Mouse (Mus musculus) urinary bladder, adult 2 months (tissue): ENCODE data around the gene Sall1. TPM values are rescaled to one million over a fixed set of nuclear protein-coding genes. Genes with fewer than 3 reads are reported as not detected.

Experiments
- DNase-seq: peaks from one replicate; pipeline ENCODE4 v3.0.0; 2022; ENCODE audit warnings: low spot score
- polyA plus RNA-seq: library from polyadenylated mRNA; depleted of rRNA; stranded (reverse); fragments of >200 nt; gene quantifications from 2 replicates; pipeline ENCODE4 v1.2.3, GENCODE M21; 2012

Sall1 gene
- polyA plus RNA-seq, 1 experiment, result 0.03 TPM

- DNase-seq, result no peak
These were observed 5.0 kb downstream of the Sall1 start for GRCm38 (mm10) chr8:89038920-89039319.

DNA sequence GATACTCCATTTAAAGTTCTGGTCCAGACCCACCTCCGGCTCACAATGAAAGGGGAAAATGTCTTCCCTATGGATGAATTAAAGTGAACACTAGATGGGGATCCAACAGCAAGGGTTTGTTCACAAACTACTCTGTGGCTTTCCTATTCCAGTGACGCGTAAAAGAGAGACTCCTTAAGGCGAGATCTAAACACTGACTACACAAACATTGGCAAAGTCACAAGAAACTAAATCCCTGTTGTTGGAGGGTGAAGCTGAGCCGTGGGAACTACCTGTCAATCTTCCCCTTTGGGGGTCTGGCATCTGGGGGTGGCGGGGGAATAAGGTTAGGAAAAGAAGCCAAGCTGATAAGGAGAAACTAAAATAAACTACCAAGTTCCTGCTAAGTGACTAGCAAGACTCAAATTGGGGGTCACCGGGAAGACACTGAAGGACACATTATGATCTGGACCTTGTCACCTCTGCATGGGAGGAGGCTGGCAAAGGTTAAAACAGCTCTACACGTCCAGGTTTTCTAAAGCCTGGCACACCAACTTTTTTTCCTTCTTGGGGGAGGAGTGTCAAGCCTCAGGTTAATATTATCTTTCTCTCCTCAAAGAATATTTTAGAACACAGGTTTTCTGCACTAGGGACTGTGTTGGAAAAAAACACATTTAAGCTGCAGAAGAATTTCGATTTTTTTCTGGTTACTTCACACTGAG is 6.3 kb downstream of the Sall1 start:
- DNase-seq, result no peak

DNA sequence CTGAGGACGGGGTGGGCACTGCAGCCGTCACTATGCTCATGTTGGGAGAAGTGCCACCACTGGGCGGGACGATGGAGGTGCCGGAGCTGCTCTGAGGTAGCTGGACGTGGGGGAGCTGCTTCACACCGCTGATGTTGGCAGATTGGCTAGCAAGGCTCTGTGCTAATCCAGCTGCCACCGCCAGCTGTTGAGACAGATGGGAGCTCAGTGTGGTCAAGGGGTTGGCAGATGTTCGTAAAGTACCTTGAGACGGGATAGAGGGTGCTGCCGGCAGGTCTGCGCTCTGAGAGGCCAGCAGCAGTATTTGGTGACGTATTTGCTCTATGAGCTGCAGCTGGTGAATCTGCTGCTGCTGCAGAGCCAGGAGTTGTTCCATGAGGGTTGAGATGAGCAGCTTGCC is 11.6 kb downstream of the Sall1 start:
- DNase-seq, result no peak

GRCm38 (mm10) chr8:89028156-89028555 is 15.8 kb downstream of the Sall1 start:
- DNase-seq, result no peak

GRCm38 (mm10) chr8:89026139-89026520 is 17.8 kb downstream of the Sall1 start:
- no peak for DNase-seq

GRCm38 (mm10) chr8:89025281-89026138 is 18.5 kb downstream of the Sall1 start:
- no peak for DNase-seq

DNA sequence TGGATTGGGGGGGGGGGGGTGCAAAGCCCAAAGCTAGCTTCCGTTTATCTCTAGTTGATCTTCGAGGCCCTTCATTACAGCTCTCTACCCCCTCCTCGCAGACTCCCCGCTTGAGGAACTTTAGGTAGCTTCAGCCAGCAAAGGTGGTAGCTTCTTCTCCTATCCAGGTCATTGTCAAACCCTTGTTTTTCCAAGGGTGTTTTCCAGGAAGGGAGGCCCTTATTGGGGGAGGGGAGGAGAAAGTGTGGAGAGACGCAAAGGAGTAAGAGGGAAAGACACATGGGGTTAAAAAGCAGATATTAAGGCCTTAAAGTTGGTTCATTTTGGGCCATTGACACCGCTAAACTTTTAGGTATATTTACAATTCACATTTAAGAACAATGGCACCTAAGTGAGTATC is 19.2 kb downstream of the Sall1 start:
- DNase-seq, result no peak

DNA sequence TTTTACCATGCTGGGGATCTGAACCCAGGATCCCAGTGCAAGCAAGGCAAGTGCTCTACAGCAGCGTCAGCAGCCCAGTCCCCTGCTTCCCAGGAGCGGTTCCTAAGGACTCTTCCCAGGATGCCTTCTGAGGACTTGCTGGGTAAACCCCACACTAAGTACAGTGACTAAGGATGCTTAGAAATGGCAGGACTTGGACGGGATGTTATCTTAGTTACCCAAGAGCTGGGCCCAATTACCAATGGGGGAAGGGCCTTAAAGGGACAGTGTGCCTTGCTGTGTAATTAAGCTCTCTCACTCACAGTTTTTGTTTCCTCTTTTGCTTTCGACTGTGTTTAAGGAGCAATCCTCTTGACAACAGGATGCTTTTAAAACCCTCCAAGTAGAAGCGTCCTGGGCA is 22.8 kb downstream of the Sall1 start:
- no peak for DNase-seq

- DNase-seq, result no peak
These were observed 26.1 kb downstream of the Sall1 start for GRCm38 (mm10) chr8:89017891-89018290.

- no peak for DNase-seq
These were observed 27.4 kb downstream of the Sall1 start for GRCm38 (mm10) chr8:89016465-89017070.

DNA sequence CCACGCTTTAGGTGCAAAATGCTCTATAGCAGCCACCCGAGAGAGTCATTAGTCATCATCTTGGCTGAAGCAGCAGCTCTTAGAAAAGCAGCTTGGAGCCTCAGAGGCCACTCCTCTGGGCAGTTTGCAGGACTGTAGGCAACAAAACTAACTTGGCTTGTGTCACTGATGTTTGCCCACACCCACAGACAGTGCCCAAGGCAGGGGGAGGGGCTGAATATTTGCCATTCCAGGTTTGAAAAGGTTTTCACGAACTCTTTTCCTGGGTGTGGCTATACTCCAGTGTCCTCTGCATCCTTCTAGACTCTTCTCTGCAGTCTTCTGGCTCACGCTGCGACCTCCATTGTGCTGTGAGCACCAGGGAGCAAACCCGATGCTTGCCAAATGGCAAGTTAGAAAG is 28.4 kb downstream of the Sall1 start:
- DNase-seq, result no peak

GRCm38 (mm10) chr8:89012853-89013534 is 31.0 kb downstream of the Sall1 start:
- no peak for DNase-seq

DNA sequence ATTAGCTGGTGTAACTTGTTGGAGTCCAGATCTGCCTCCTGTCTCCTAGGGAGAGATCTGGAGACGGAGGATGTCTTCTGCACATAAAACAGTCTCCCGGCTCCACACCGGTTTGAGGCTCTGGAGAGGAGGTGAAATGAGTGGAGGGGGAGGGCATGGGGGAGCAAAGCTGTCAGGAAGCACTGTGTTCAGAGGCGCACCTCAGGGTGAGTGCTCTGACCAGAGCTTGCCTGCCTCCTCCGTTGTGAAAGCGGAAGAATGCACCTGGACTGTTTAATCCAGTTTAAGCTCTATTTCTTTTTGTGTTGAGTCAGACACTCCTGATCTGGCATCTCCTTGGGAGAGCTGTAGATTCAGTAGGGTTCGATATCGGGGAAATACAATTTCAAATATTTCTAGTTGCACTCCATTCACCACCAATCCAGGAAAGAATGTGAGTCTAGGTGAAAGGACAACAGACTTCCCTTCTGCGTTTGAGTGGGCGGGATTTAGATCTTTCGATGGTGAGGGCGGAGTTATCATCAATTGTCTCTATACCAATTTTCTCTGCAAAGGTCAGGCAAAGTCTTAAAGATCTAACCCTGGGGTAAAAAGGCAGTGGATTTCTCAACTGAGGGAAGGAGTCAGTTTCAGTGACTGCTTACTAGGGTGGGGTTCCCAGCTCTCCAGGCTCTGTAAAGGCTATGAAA is 31.8 kb downstream of the Sall1 start:
- no peak for DNase-seq

DNA sequence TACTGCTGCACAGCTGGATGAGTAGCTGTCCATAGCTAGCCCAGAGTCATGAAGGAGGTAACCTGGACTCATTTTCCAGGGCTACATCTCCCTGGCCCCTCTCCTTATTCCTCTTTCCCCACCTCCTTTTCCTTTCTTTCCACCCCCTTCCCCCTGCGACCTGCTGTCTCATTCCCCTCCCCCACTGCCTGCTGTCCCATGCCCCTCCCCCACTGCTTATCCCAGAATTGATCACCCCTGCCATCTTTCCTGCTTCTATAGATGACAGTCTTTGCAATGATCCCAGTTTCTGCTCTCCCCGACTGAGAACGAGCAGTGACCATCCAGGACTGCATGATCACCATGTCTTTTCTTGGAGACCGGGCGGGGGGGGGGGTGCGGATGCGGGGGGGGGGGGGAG is 35.2 kb downstream of the Sall1 start:
- no peak for DNase-seq

DNA sequence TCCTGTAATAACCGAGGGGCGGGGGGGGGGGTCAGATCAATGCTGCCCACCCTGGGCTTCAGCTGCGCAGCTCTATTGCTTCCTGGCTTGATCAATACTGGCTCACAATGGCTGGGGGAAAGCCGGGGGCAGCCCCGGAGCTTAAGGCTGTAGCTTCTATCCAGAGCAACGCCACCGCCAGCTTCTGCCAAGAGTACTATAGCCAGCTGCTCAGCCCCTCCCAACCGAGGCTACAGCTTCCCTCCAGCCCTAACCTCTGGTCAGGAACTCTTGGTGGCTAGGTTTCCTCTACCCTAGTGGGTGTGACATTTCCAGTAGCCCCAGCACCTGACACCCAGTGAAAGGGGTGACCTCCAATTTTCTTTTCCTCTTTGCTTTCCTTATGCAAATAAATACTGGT is 36.8 kb downstream of the Sall1 start:
- DNase-seq, result no peak

DNA sequence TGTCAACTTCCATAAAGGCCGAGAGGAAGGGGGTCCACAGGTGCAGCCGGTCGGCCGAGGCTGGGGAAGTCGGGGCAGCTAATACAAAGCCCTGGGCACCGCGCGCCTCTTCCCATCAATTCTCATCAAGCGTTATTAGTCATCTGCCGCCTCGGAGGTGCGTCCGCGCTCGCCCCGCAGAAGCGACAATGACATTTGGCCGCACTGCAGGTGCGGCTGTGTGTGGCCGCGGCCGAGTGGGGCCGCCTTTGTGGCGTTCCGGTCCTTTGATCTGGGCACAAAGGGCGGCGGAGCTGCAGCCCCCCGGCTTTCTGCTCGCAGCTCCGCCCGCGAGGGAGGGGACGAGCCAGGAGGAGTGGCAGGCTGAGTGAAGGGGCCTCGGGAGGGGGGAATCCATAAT is 37.5 kb downstream of the Sall1 start:
- DNase-seq, result no peak

DNA sequence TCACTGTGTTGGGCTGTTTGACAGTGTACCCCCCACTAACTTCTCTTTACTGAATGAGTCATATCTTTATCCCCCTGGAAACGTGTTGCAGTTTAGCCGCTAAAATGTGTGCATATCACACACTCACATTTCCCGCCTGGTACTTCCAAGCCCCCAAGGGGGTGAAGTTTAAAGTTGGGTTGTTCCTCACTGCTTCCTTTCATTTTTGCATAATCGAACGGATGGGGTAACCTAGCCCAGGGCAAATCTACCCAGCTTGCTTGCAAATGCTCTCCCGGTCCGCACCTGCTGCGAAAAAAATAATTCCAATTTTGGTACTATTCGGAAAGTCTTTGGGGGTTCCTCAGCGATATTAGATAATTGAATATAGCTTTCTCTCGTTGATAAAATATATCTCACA is 38.2 kb downstream of the Sall1 start:
- no peak for DNase-seq

- no peak for DNase-seq
These were observed 39.9 kb downstream of the Sall1 start for GRCm38 (mm10) chr8:89004041-89004440.

DNA sequence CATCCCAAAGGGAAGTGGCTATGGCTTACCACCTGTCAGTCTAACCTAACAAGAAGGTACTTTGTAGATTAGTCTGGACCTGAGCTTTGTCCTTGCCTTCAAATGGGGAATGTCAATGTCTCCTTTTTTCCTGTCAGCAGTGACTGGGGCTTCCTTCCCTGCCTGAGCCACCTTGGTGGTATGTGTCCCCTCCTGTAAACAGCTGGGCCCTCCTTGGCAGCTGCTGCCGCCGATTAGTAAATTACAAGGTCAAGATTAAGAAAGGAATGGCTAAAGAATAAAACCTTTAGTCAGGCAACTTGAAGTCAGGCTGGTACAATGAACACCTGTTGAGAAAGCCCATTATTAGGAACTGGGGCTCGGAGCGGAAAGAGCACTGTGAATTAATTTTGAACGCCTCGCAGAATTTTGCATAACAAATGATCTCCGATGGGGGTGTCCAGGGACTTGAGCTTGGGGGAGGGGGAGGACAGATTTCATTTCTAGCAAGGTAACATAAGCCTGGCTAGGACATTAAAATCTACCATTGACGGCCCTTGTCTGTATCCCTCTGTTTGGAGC is 40.5 kb downstream of the Sall1 start:
- DNase-seq, result no peak

DNA sequence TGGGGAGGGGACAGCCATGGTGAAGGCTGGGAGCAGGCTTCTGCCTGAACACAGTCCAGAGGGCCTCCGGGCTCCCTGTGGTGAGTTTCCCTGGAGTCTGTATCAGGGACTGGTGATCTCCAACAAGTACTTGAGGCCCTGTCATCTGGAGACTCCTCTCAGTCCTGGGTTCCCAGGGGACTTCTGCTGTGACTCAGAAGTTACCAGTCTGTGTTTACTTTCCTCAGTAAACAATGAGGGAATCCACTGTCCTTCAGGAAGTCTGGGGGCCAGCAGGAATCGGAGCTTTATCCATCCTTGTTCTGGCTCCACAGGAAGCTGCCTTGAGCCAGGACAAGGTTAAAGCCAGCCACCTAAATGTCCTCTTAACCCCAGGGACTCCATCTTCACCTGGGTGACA is 41.8 kb downstream of the Sall1 start:
- no peak for DNase-seq

DNA sequence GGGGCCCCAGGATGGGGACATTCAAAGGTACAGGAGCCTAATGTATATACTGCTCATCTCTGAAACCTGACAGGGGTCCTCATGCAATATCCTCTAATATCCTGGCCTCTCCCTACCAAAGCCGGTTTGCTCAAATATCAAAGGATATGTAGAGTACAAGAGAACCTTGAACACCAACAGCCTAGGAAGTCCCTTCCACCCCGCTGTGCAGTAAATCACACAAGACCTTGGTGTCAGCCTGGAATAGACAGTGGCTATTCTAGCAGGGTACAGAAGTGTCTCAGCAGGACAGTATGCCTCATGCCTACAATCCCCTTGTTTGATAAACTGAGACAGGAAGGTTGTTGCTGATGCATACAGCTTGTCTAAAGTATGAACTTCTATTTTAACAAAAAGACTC is 46.7 kb downstream of the Sall1 start:
- no peak for DNase-seq
